Mouse (Mus musculus): ENCODE measurements at regions not wholly inside any gene's neighbourhood (a gene's known extent, or its start where the extent isn't known, plus 50 kb on each side); places are given as distances from the start of the nearest gene placed in this dataset.

- Histone ChIP-seq H3K27ac (no peak overlapping the region), H3K4me1 (no peaks in the 10 kb centered on the region; the same call in 1 of the 2 replicates), H3K27me3 (ENCODE audit: poor library complexity, severe bottlenecking) (no peaks in the 10 kb centered on the region; the same call in 1 of the 2 replicates), H3K4me3 (no peak overlapping the region), H3K9me3 (no peaks in the 10 kb centered on the region), H3K36me3 (replicated peaks) (no peaks in the 10 kb centered on the region)
- no peak for DNase-seq (ENCODE audit: extremely low spot score, low spot score)
- 75% methylated on average over 2 of the region's 2 CpGs for WGBS
These were observed 54.9 kb upstream of the Basp1 start for GRCm38 (mm10) chr15:25468478-25468877.

- H3K9me3 ChIP-seq = no peaks in the 10 kb centered on the region
These were observed 55.8 kb upstream of the Basp1 start for GRCm38 (mm10) chr15:25469185-25469845.

GRCm38 (mm10) chr15:25471331-25471730 is 57.8 kb upstream of the Basp1 start:
- 92% methylated on average over 5 of the region's 5 CpGs for WGBS
- DNase-seq (ENCODE audit: extremely low spot score, low spot score) = no peak
- H3K27me3 ChIP-seq (ENCODE audit: poor library complexity, severe bottlenecking) = no peaks in the 10 kb centered on the region; the same call in 1 of the 2 replicates
- no peak overlapping the region for H3K4me3 ChIP-seq
- H3K9me3 ChIP-seq = no peaks in the 10 kb centered on the region
- no peaks in the 10 kb centered on the region for H3K36me3 ChIP-seq (replicated peaks)
- peaks cover 5% of the 10 kb centered on the region for H3K4me1 ChIP-seq
- H3K27ac ChIP-seq = no peak overlapping the region

More at GRCm38 (mm10) chr15:25469185-25469845, 55.8 kb upstream of the Basp1 start:
- 77% methylated on average over 16 of the region's 16 CpGs for WGBS
- H3K4me1 ChIP-seq = no peaks in the 10 kb centered on the region; the same call in 1 of the 2 replicates
- no peaks in the 10 kb centered on the region for H3K36me3 ChIP-seq (replicated peaks)
- H3K27me3 ChIP-seq (ENCODE audit: poor library complexity, severe bottlenecking) = no peaks in the 10 kb centered on the region; the same call in 1 of the 2 replicates
- H3K27ac ChIP-seq = no peak overlapping the region
- H3K4me3 ChIP-seq = no peak overlapping the region
- no peak for DNase-seq (ENCODE audit: extremely low spot score, low spot score)

DNA sequence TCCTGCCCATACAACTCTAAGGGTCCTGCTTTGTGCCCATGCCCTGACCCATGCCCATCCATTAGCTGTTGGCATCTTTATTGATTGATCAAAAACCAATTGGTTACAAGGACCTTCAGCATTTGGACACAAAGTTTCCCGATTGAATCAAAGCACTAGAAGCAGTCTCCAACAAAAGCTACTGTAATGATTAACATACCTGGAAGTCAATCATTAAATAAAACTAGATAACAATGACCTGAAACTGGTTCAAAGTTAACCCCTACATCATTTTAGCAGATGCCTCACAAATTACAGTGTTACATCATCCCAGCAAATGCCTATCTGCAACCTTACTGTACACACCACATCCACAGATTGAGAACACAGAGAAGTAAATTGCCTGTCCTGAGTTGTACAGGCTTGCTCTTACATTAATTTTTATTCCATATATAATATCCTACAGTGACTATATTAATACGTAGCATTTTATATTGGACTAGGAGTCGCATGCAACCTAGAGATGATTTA is 59.7 kb upstream of the Basp1 start:
- H3K27ac ChIP-seq = no peak overlapping the region
- no peaks in the 10 kb centered on the region; the same call in 1 of the 2 replicates for H3K27me3 ChIP-seq (ENCODE audit: poor library complexity, severe bottlenecking)
- H3K4me1 ChIP-seq = peaks cover 5% of the 10 kb centered on the region
- WGBS = 96% methylated on average over 3 of the region's 3 CpGs
- H3K4me3 ChIP-seq = no peak overlapping the region
- no peak for DNase-seq (ENCODE audit: extremely low spot score, low spot score)
- no peaks in the 10 kb centered on the region for H3K36me3 ChIP-seq (replicated peaks)
- H3K9me3 ChIP-seq = no peaks in the 10 kb centered on the region

- peaks cover 5% of the 10 kb centered on the region for H3K4me1 ChIP-seq
- DNase-seq (ENCODE audit: extremely low spot score, low spot score) = no peak
- no peaks in the 10 kb centered on the region; the same call in 1 of the 2 replicates for H3K27me3 ChIP-seq (ENCODE audit: poor library complexity, severe bottlenecking)
- H3K4me3 ChIP-seq = no peak overlapping the region
- no peak overlapping the region for H3K27ac ChIP-seq
- H3K36me3 ChIP-seq (replicated peaks) = no peaks in the 10 kb centered on the region
- WGBS = 92% methylated on average over 3 of the region's 3 CpGs
- H3K9me3 ChIP-seq = no peaks in the 10 kb centered on the region
These were observed 60.5 kb upstream of the Basp1 start for GRCm38 (mm10) chr15:25474096-25474495.

GRCm38 (mm10) chr15:25482586-25482985 is 69.0 kb upstream of the Basp1 start:
- H3K4me3 ChIP-seq = no peak overlapping the region
- no peaks in the 10 kb centered on the region for H3K4me1 ChIP-seq
- H3K36me3 ChIP-seq (replicated peaks) = no peaks in the 10 kb centered on the region
- no peak for DNase-seq (ENCODE audit: extremely low spot score, low spot score)
- peaks cover 3% of the 10 kb centered on the region; the same call in 1 of the 2 replicates for H3K27me3 ChIP-seq (ENCODE audit: poor library complexity, severe bottlenecking)
- H3K9me3 ChIP-seq = no peaks in the 10 kb centered on the region
- WGBS = 78% methylated on average over 3 of the region's 3 CpGs
- no peak overlapping the region for H3K27ac ChIP-seq

GRCm38 (mm10) chr15:25485372-25485771 is 71.8 kb upstream of the Basp1 start:
- WGBS = 73% methylated on average over 9 of the region's 9 CpGs
- Histone ChIP-seq H3K36me3 (replicated peaks) (no peaks in the 10 kb centered on the region), H3K4me1 (no peaks in the 10 kb centered on the region), H3K4me3 (no peak overlapping the region), H3K27me3 (ENCODE audit: poor library complexity, severe bottlenecking) (peaks cover 20% of the 10 kb centered on the region; the same call in 1 of the 2 replicates), H3K27ac (no peak overlapping the region), H3K9me3 (no peaks in the 10 kb centered on the region)
- no peak for DNase-seq (ENCODE audit: extremely low spot score, low spot score)

DNA sequence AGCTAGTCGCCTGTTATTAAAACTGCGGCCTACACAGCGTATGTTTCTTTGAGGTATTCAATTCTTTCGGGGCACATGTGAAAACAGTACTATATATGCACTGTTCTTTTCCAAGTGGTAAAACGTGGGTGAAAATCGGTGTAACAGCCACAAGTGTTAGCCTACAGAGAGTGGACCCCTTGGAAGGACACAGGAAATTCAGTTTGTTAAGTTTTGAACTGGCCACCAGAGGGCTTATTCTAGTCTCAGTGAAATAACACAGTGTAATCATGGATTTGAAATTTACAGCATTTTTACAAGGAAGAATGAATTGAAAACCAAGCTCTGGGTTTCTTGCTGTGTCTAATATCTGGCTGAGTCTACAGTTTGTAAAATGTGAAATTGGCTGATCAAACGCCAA is 72.6 kb upstream of the Basp1 start:
- peaks cover 28% of the 10 kb centered on the region for H3K27me3 ChIP-seq (ENCODE audit: poor library complexity, severe bottlenecking)
- no peaks in the 10 kb centered on the region for H3K36me3 ChIP-seq (replicated peaks)
- no peak overlapping the region for H3K27ac ChIP-seq
- H3K4me1 ChIP-seq = no peaks in the 10 kb centered on the region
- no peak for DNase-seq (ENCODE audit: extremely low spot score, low spot score)
- WGBS = 85% methylated on average over 7 of the region's 7 CpGs
- H3K9me3 ChIP-seq = no peaks in the 10 kb centered on the region
- no peak overlapping the region for H3K4me3 ChIP-seq

DNA sequence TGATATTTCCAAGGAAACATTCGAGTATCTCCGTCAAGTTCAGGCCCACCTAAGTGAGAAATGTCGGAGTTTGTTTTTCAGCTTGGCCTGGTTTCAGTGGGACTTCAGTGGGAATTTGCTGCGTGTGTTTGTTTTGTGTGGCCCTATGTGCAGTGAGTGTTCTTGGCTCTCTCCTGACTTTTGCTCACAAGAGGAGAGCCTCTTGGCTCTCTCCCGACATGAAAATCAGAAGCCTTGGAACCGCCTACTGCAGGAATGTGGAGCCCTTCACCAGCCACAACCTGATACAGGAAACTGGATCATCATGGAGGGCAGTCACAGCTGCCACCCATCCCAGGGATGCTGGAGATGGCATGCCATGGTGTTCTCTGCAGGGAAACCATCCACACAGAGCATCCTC is 76.2 kb upstream of the Basp1 start:
- WGBS = 89% methylated on average over 6 of the region's 6 CpGs
- no peak overlapping the region for H3K27ac ChIP-seq
- H3K4me1 ChIP-seq = peaks cover 12% of the 10 kb centered on the region
- no peaks in the 10 kb centered on the region for H3K36me3 ChIP-seq (replicated peaks)
- no peaks in the 10 kb centered on the region for H3K9me3 ChIP-seq
- H3K27me3 ChIP-seq (ENCODE audit: poor library complexity, severe bottlenecking) = peaks cover 64% of the 10 kb centered on the region
- DNase-seq (ENCODE audit: extremely low spot score, low spot score) = no peak
- no peak overlapping the region for H3K4me3 ChIP-seq

GRCm38 (mm10) chr15:25492161-25492746 is 78.7 kb upstream of the Basp1 start:
- no peaks in the 10 kb centered on the region for H3K36me3 ChIP-seq (replicated peaks)
- no peak for DNase-seq (ENCODE audit: extremely low spot score, low spot score)
- WGBS = 74% methylated on average over 5 of the region's 5 CpGs
- no peak overlapping the region for H3K4me3 ChIP-seq
- H3K27me3 ChIP-seq (ENCODE audit: poor library complexity, severe bottlenecking) = peaks cover 85% of the 10 kb centered on the region
- no peaks in the 10 kb centered on the region for H3K9me3 ChIP-seq
- no peak overlapping the region for H3K27ac ChIP-seq
- peaks cover 23% of the 10 kb centered on the region for H3K4me1 ChIP-seq

GRCm38 (mm10) chr15:25494687-25495299 is 81.2 kb upstream of the Basp1 start:
- no peaks in the 10 kb centered on the region for H3K9me3 ChIP-seq
- no peak for DNase-seq (ENCODE audit: extremely low spot score, low spot score)
- no peaks in the 10 kb centered on the region for H3K36me3 ChIP-seq (replicated peaks)
- WGBS = 65% methylated on average over 8 of the region's 8 CpGs
- peaks cover 98% of the 10 kb centered on the region for H3K27me3 ChIP-seq (ENCODE audit: poor library complexity, severe bottlenecking)
- H3K27ac ChIP-seq = no peak overlapping the region
- H3K4me3 ChIP-seq = no peak overlapping the region
- peaks cover 36% of the 10 kb centered on the region for H3K4me1 ChIP-seq

DNA sequence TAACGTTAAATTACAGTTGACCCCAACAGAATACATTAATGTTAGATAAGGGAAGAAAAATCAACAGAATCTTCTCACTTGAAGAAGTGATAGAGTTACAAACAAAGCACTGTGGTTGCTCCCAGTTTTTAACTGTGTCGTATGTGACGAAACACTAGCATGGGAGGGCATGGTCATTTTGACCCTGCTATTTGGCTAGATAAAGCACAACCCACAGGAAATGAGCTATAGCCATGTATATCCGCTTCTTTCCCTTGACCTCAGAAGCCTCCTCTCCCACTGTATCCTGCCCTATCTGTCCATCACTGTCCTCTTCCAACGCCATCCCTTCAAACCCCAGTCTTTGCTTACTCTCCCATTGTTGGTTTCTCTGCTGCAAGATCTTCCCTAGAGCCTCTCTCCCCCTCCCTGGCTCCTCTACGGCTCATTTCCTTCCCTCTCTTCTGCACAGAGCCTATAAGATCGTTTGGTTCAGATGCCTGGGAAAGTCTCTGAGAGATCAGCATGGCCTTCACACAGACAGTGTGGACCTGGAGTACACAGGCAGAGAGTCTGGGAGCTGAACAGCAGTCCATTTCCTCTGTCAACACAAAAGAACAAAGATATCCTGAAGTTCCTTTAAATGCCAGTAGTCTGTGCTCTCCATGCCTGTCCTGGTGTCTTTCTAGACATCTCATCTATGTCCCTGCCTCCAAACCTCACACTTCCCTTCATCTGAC is 82.5 kb upstream of the Basp1 start:
- Histone ChIP-seq H3K4me3 (no peak overlapping the region), H3K36me3 (replicated peaks) (no peaks in the 10 kb centered on the region), H3K9me3 (no peaks in the 10 kb centered on the region), H3K27me3 (ENCODE audit: poor library complexity, severe bottlenecking) (peaks cover 98% of the 10 kb centered on the region), H3K27ac (no peak overlapping the region), H3K4me1 (peaks cover 36% of the 10 kb centered on the region)
- DNase-seq (ENCODE audit: extremely low spot score, low spot score) = no peak
- 69% methylated on average over 7 of the region's 7 CpGs for WGBS
